Mouse (Mus musculus) common myeloid progenitor, adult 5-6 weeks (primary cell): ENCODE measurements around the gene Olfr315. TPM values are rescaled to one million over a fixed set of nuclear protein-coding genes. Genes with fewer than 3 reads are reported as not detected.
"Not testable (repeated sequence)": the region's sequence is repeated elsewhere in the genome, so short reads cannot be mapped to it uniquely, and the experiment has no call there.

Source experiments
- ATAC-seq: replicated peaks from 2 replicates; pipeline ENCODE4 v1.8.0; 2016; ENCODE audit warnings: low read depth, mild to moderate bottlenecking, moderate TSS enrichment, inconsistent platforms; ENCODE audit not compliant: poor library complexity, severe bottlenecking
- total RNA-seq: library from RNA; stranded (forward); fragments of 200-1000, 187-1606 nt; gene quantifications from 2 replicates; pipeline ENCODE4 v1.2.3, GENCODE M21; 2017

The Olfr315 gene
- total RNA-seq, 1 experiment from 2014 or later, result not detected

DNA sequence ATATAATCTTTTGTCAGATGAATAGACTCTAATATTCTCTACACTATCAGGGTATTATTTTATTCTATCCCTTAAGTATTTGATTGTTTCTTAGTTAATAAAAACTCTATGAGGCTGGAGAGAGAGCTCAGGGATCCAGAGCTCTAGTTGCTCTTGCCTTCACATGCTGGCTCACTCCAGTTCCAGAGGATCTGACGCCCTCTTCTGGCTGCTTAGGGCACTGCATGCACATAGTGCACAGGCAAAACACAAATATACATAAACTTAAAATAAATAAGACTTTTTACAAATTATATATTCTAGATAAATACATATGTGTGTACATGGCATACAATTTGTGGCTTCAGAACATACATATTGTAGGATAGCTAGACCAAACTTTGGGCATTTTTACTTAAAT is 39.0 kb downstream of the Olfr315 start:
- no peak for ATAC-seq

DNA sequence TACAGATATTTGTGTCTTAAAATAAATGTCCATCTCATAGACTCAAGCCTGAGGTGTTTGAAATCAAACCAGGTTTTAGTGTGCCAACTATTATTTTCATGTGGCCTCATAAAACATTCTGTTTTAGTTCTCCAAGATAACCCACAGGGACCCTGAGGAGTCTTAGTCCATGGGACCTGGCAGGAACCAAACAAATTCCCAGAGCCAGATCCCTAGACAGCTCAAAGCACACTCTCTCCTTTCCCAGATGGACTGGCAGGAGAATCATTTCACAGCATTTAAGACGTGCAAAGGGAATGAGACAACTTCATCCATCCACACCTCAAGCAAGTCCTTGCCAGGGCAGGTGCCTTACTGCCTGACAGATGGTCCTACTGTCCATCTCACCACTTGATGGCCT is 41.7 kb downstream of the Olfr315 start, which contains the start of gene Olfr313:
Gene Olfr313, plus strand, starts transcription at position 301 of the 400 bp plus-strand sequence.
- not testable (repeated sequence) for ATAC-seq

DNA sequence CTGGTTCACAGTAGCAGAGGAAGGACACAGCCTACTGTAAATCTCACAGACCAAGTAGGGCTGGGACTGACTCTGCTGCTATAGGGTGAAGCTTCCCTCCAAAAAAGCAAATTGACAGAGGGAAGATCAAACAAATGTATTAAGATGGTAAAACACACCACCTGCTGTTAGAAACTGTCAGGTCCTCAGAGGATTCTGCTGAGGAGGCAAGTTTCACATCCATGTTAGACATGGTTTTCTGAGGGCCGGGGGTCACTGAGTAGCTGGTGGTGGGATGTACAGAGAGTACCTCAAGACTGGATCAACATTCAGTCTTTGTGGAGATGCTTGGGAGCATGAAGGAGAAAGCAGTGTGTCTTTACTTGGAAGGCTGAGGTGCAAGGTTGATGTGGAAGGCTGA is 42.7 kb downstream of the Olfr315 start:
- no peak for ATAC-seq

DNA sequence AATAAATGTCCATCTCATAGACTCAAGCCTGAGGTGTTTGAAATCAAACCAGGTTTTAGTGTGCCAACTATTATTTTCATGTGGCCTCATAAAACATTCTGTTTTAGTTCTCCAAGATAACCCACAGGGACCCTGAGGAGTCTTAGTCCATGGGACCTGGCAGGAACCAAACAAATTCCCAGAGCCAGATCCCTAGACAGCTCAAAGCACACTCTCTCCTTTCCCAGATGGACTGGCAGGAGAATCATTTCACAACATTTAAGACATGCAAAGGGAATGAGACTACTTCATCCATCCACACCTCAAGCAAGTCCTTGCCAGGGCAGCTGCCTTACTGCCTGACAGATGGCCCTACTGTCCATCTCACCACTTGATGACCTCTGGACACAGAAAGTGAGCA is 55.9 kb downstream of the Olfr315 start, which contains the start of gene Olfr312:
Gene Olfr312, plus strand, starts transcription at position 301 of the 400 bp plus-strand sequence.
- ATAC-seq, result not testable (repeated sequence)

DNA sequence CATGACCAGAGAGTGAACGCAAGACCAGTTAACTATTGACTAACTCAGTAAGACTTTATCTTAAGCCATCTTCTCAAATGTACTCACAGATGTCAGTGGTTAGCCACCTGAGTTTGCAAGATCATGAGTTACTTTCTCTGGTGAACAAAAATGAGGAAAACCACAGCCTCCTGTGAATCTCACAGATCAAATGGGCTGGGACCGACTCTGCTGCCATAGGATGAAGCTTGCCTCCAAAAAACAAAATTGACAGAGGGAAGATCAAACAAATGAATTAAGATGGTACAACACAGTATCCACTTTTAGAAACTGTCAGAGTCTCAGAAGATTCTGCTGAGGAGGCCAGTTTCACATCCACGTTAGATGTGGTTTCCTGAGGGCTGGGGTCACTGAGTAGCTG is 56.8 kb downstream of the Olfr315 start:
- ATAC-seq, result no peak

Other genes starting within 250 kb of the Olfr315 start
- not detected in 2 replicates for gene Olfr330, start 238.4 kb upstream of the Olfr315 start, total RNA-seq
- gene Olfr329-ps, start 226.8 kb upstream of the Olfr315 start, total RNA-seq, result not detected in 2 replicates
- not detected in 2 replicates for gene Olfr328, start 217.6 kb upstream of the Olfr315 start, total RNA-seq
- gene Olfr224, start 202.6 kb upstream of the Olfr315 start, total RNA-seq, result not detected in 2 replicates
- gene Olfr325, start 195.5 kb upstream of the Olfr315 start, total RNA-seq, result not detected in 2 replicates
- not detected in 2 replicates for gene Olfr324, start 178.1 kb upstream of the Olfr315 start, total RNA-seq
- not detected in 2 replicates for gene 2210407C18Rik, start 157.1 kb upstream of the Olfr315 start, total RNA-seq
- gene Olfr323, start 142.7 kb upstream of the Olfr315 start, total RNA-seq, result not detected in 2 replicates
- 4.7 and 8.4 TPM in 2 replicates for gene Trim58, start 132.7 kb upstream of the Olfr315 start, total RNA-seq
- gene Olfr322, start 114.4 kb upstream of the Olfr315 start, total RNA-seq, result 0.27 TPM in 1 of 2 replicates, not detected in the other
- gene Olfr320, start 92.1 kb upstream of the Olfr315 start, total RNA-seq, result not detected in 2 replicates
- not detected in 2 replicates for gene Olfr319, start 74.0 kb upstream of the Olfr315 start, total RNA-seq
- gene Olfr318, start 49.2 kb upstream of the Olfr315 start, total RNA-seq, result not detected in 2 replicates
- gene Olfr317, start 34.0 kb upstream of the Olfr315 start, total RNA-seq, result not detected in 2 replicates
- gene Olfr316, start 20.5 kb upstream of the Olfr315 start, total RNA-seq, result not detected in 2 replicates
- not detected in 2 replicates for gene Olfr314, start 9.8 kb downstream of the Olfr315 start, total RNA-seq
- gene Fam183b, start 28.8 kb downstream of the Olfr315 start, total RNA-seq, result not detected in 2 replicates
- gene Olfr313, start 41.8 kb downstream of the Olfr315 start, total RNA-seq, result not detected in 2 replicates
- not detected in 2 replicates for gene Olfr312, start 56.0 kb downstream of the Olfr315 start, total RNA-seq
- not detected in 2 replicates for gene Olfr311, start 66.1 kb downstream of the Olfr315 start, total RNA-seq
- 1.8 and 2.0 TPM in 2 replicates for gene Gm12258, start 74.0 kb downstream of the Olfr315 start, total RNA-seq
- gene 2810021J22Rik, start 94.0 kb downstream of the Olfr315 start, total RNA-seq, result 4.7 and 11.1 TPM in 2 replicates
- gene Zfp39, start 131.0 kb downstream of the Olfr315 start, total RNA-seq, result 14.6 and 16.4 TPM in 2 replicates
- 3.8 and 5.9 TPM in 2 replicates for gene Btnl10, start 144.7 kb downstream of the Olfr315 start, total RNA-seq
- gene Rnf187, start 165.7 kb downstream of the Olfr315 start, total RNA-seq, result 88.5 and 107 TPM in 2 replicates
- gene Hist3h2ba, start 175.7 kb downstream of the Olfr315 start, total RNA-seq, result 12.7 and 17.8 TPM in 2 replicates
- 215 and 229 TPM in 2 replicates for gene Hist3h2a, start 181.5 kb downstream of the Olfr315 start, total RNA-seq
- gene Trim17, start 181.5 kb downstream of the Olfr315 start, total RNA-seq, result not detected in 2 replicates
- gene Trim11, start 204.9 kb downstream of the Olfr315 start, total RNA-seq, result 14.8 and 16.9 TPM in 2 replicates